Mouse (Mus musculus): ENCODE measurements around the gene Dlx6. TPM values are rescaled to one million over a fixed set of nuclear protein-coding genes. Genes with fewer than 3 reads are reported as not detected.
A peak's percentile ranks its signal among the peaks of the same experiment; 100 is the strongest.

The Dlx6 gene
- total and polyA plus RNA-seq, 2 experiments from 2014 or later = 4.9 to 28.9 TPM

GRCm38 (mm10) chr6:6876731-6877130, 13.6 kb downstream of the Dlx6 start:
- peak; percentile 49 for DNase-seq
- Histone ChIP-seq H3K9ac (peak overlapping the region; percentile 53), H3K4me1 (ENCODE audit: insufficient read depth) (no peaks in the 10 kb centered on the region), H3K27ac (ENCODE audit: low read depth, low read length) (peak overlapping the region; percentile 94), H3K4me2 (ENCODE audit: low read depth) (peak overlapping the region; percentile 61), H3K9me3 (ENCODE audit: low read length) (no peaks in the 10 kb centered on the region), H3K4me3 (ENCODE audit: low read depth, low read length) (peak overlapping the region; percentile 57), H3K27me3 (ENCODE audit: insufficient read depth, low read length) (peaks cover 44% of the 10 kb centered on the region), H3K36me3 (ENCODE audit: insufficient read depth) (no peaks in the 10 kb centered on the region)
- no peak for TF ChIP-seq CTCF (IDR thresholded peaks at IDR 0.05; ENCODE audit: low read depth)
- 18% methylated on average over 7 of the region's 7 CpGs for WGBS
- no peak for ATAC-seq

GRCm38 (mm10) chr6:6877346-6877910, 14.3 kb downstream of the Dlx6 start:
- Histone ChIP-seq H3K9me3 (ENCODE audit: low read length) (no peaks in the 10 kb centered on the region), H3K27ac (ENCODE audit: low read depth, low read length) (peak overlapping the region; percentile 94; the same call in 1 of the 2 replicates), H3K36me3 (ENCODE audit: insufficient read depth) (no peaks in the 10 kb centered on the region), H3K4me1 (ENCODE audit: insufficient read depth) (no peaks in the 10 kb centered on the region), H3K4me2 (ENCODE audit: low read depth) (peak overlapping the region; percentile 61), H3K27me3 (ENCODE audit: insufficient read depth, low read length) (peaks cover 41% of the 10 kb centered on the region), H3K4me3 (ENCODE audit: low read depth, low read length) (peak overlapping the region; percentile 57), H3K9ac (peak overlapping the region; percentile 53)
- ATAC-seq (no peak), DNase-seq (peak; percentile 53)
- WGBS = 16% methylated on average over 5 of the region's 5 CpGs
- no peak for TF ChIP-seq CTCF (IDR thresholded peaks at IDR 0.05; ENCODE audit: low read depth)

DNA sequence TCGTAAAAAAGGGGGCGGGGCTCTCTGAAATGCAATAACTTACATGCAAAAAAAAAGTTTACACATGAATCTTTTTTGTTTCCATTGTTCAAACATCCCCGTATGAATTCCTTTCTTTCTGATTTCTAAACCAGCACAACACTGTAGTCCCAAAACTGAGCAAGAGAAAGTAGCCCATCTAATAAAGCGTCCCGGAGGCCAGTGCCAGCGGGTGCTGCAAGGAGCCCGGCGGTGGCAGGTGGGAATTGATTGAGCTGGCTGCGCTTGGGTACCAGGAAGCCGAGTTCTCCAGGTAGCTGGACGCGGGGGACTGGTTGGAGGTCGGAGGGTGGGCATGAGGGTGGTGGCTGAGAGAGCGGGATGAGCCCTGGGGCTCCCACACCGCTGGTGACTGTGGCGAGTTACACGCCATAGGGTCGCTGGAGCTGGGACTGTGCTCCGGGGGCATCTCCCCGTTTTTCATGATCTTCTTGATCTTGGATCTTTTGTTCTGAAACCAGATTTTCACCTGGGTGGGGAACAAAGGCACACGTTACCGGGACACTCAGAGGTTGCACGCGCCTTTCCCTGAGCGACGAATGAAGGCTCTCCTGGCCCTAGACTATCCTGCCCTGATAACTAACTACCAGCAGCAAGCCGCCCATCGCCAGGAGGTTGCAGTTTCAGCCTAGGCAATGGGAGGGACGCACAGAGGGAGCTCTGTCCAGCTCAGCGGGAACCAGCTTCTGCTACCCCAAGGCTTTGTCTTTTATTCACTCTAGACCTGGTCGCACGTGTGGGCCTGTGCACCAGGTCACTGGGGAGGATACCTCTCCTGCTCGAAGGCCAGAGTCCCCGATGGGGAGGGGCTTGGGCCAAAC, 15.1 kb downstream of the Dlx6 start:
- 5% methylated on average over 34 of the region's 34 CpGs for WGBS
- ATAC-seq (no peak), DNase-seq (peak; percentile 66)
- no peak for TF ChIP-seq CTCF (IDR thresholded peaks at IDR 0.05; ENCODE audit: low read depth)
- peak overlapping the region; percentile 89 for H3K27ac ChIP-seq (ENCODE audit: low read depth, low read length)
- no peaks in the 10 kb centered on the region for H3K36me3 ChIP-seq (ENCODE audit: insufficient read depth)
- H3K4me3 ChIP-seq (ENCODE audit: low read depth, low read length) = peak overlapping the region; percentile 57
- peak overlapping the region; percentile 61 for H3K4me2 ChIP-seq (ENCODE audit: low read depth)
- no peaks in the 10 kb centered on the region for H3K9me3 ChIP-seq (ENCODE audit: low read length)
- H3K9ac ChIP-seq = peak overlapping the region; percentile 63
- H3K4me1 ChIP-seq (ENCODE audit: insufficient read depth) = no peaks in the 10 kb centered on the region
- H3K27me3 ChIP-seq (ENCODE audit: insufficient read depth, low read length) = peaks cover 40% of the 10 kb centered on the region

DNA sequence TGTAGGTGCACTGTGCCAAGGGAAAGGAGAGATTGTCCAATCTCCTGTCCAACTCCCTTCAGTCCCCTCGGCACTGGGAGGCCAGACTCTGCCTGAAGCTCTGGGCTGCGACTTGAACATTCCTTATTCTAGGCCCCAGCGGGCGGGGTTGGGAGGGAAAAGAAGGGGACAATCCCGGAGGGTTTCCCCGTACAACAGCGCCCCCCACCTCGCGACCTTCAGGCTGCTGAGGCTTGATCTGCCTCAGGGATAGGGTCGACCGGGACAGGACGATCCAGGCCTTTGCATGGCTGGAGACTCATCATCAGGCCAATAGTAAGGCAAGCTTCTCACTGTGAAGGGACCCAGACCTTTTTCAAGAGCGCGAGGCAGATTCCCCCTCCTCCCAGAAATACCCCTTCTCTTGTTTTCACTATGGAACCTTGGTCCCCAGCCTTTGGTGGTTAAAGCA, 15.7 kb downstream of the Dlx6 start:
- Histone ChIP-seq H3K27ac (ENCODE audit: low read depth, low read length) (peak overlapping the region; percentile 89), H3K9me3 (ENCODE audit: low read length) (no peaks in the 10 kb centered on the region), H3K36me3 (ENCODE audit: insufficient read depth) (no peaks in the 10 kb centered on the region), H3K27me3 (ENCODE audit: insufficient read depth, low read length) (peaks cover 35% of the 10 kb centered on the region), H3K4me3 (ENCODE audit: low read depth, low read length) (peak overlapping the region; percentile 57), H3K4me2 (ENCODE audit: low read depth) (peak overlapping the region; percentile 61), H3K4me1 (ENCODE audit: insufficient read depth) (no peaks in the 10 kb centered on the region), H3K9ac (peak overlapping the region; percentile 63)
- DNase-seq (no peak), ATAC-seq (no peak)
- WGBS = 1% methylated on average over 14 of the region's 14 CpGs
- TF ChIP-seq CTCF (IDR thresholded peaks at IDR 0.05; ENCODE audit: low read depth) = peak; percentile 14; the same call in 1 of the 2 replicates

GRCm38 (mm10) chr6:6879371-6880325, 16.5 kb downstream of the Dlx6 start:
- peak; percentile 65 for DNase-seq
- no peak for ATAC-seq
- 3% methylated on average over 44 of the region's 44 CpGs for WGBS
- H3K27ac ChIP-seq (ENCODE audit: low read depth, low read length) = peak overlapping the region; percentile 89
- peak overlapping the region; percentile 57 for H3K4me3 ChIP-seq (ENCODE audit: low read depth, low read length)
- peak overlapping the region; percentile 63 for H3K9ac ChIP-seq
- H3K4me1 ChIP-seq (ENCODE audit: insufficient read depth) = no peaks in the 10 kb centered on the region
- no peaks in the 10 kb centered on the region for H3K36me3 ChIP-seq (ENCODE audit: insufficient read depth)
- peak overlapping the region; percentile 61 for H3K4me2 ChIP-seq (ENCODE audit: low read depth)
- no peaks in the 10 kb centered on the region for H3K9me3 ChIP-seq (ENCODE audit: low read length)
- TF ChIP-seq CTCF (IDR thresholded peaks at IDR 0.05; ENCODE audit: low read depth) = no peak
- peaks cover 30% of the 10 kb centered on the region for H3K27me3 ChIP-seq (ENCODE audit: insufficient read depth, low read length)

DNA sequence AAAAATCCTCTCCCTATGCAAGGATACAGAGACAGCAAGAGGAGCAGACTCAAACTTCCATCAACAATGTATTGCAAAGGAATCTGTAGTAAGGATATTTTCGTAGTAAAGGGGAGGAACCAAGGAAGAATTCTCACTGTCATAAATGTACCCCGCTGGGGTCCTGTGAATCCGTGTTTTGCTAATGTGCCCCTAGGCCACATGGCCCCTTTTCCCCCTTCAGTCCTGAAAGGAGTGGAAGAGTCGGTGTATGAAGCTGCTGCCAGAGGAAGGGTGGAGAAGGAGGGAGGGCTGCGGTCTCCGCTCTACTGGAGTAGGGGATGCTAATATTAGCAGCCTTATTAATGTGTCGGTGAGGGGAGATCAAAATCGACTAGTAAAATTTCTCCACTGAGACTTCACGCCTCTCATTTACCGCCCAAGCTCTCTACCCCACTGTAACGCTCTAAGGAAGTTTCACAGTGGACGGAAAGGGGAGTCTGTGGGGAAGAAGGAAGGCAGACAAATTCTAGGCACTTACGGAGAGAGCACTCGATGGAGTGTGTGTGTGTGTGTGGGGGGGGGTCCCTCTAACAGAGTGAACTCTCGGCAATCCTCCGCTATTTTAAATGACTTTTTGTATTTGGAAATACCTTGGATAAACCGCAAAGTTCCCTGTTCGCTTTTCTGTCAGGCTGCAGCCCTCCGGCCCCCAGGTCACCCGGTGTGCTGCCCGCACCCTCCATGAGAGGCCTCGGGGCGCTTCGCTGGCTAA, 17.4 kb downstream of the Dlx6 start:
- no peak for TF ChIP-seq CTCF (IDR thresholded peaks at IDR 0.05; ENCODE audit: low read depth)
- no peak for ATAC-seq
- Histone ChIP-seq H3K9ac (peak overlapping the region; percentile 63), H3K4me3 (ENCODE audit: low read depth, low read length) (peak overlapping the region; percentile 57), H3K9me3 (ENCODE audit: low read length) (no peaks in the 10 kb centered on the region), H3K4me2 (ENCODE audit: low read depth) (peak overlapping the region; percentile 61), H3K4me1 (ENCODE audit: insufficient read depth) (no peaks in the 10 kb centered on the region), H3K27me3 (ENCODE audit: insufficient read depth, low read length) (peaks cover 26% of the 10 kb centered on the region), H3K27ac (ENCODE audit: low read depth, low read length) (peak overlapping the region; percentile 89), H3K36me3 (ENCODE audit: insufficient read depth) (no peaks in the 10 kb centered on the region)
- 3% methylated on average over 24 of the region's 24 CpGs for WGBS
- DNase-seq = peak; percentile 60
